Mouse (Mus musculus): ENCODE measurements around the gene Golga4. TPM values are rescaled to one million over a fixed set of nuclear protein-coding genes. Genes with fewer than 3 reads are reported as not detected.

The Golga4 gene
- 56.4 and 57.6 TPM in 2 replicates for total RNA-seq (2014; rRNA removed; ENCODE audit: low replicate concordance)
- polyA plus RNA-seq (2015; fragmentation: Nextera tagmentation; extraction: Ambion mirVana): 40.9 and 45.3 TPM in 2 replicates

DNA sequence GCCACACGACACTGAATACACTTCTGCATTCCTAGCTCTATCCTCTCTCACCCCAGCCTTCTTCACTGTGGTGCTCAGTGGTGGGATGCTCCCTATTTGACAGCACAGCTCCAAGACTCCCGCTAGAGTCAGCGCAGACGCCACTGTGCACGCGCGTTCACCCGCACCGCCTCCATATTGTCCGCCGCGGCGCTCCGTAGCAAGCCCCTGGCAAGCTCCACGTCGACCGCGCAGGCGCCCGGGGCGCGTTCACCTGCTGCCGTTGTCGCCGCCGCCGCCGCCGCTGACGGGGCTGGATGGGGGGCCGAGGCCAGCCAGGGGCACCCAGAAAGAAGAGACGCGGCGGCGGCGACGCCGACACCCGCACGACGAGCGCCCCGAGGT lies at the start of gene Golga4:
Gene Golga4, plus strand, starts transcription at position 248 of the 384 bp plus-strand sequence.
- under 1% methylated on average over 43 of the region's 43 CpGs for WGBS
- Histone ChIP-seq H3K36me3 (replicated peaks; ENCODE audit: control insufficient read depth, insufficient read depth, low read length) (no peaks in the 10 kb centered on the region), H3K4me2 (ENCODE audit: low read depth, low read length) (peak within 1 kb of the TSS; percentile 93), H3K27me3 (ENCODE audit: control insufficient read depth, insufficient read depth, low read length) (no peaks in the 10 kb centered on the region), H3K4me1 (ENCODE audit: control insufficient read depth, insufficient read depth) (peaks cover 31% of the 10 kb centered on the region), H3K4me3 (ENCODE audit: low read depth, low read length) (peak within 1 kb of the TSS; percentile 99), H3K9ac (replicated peaks; ENCODE audit: low read depth, low read length) (peak within 1 kb of the TSS; percentile 91), H3K27ac (ENCODE audit: low read depth) (peak within 1 kb of the TSS; percentile 84), H3K9me3 (replicated peaks; ENCODE audit: control insufficient read depth, low read length) (no peaks in the 10 kb centered on the region)
- ATAC-seq (ENCODE audit: insufficient read depth, low read depth): peak; percentile 92
- peak; percentile 83 for DNase-seq (ENCODE audit: low spot score)
- TF ChIP-seq EP300 (IDR thresholded peaks at IDR 0.05; ENCODE audit: low read depth) (no peak), CTCF (IDR thresholded peaks at IDR 0.05; ENCODE audit: low read depth) (no peak)

- H3K27ac ChIP-seq (ENCODE audit: low read depth): no peak overlapping the region
- no peak for ATAC-seq (ENCODE audit: insufficient read depth, low read depth)
- no peaks in the 10 kb centered on the region for H3K4me1 ChIP-seq (ENCODE audit: control insufficient read depth, insufficient read depth)
- no peak for DNase-seq (ENCODE audit: low spot score)
- H3K27me3 ChIP-seq (ENCODE audit: control insufficient read depth, insufficient read depth, low read length): no peaks in the 10 kb centered on the region
- no peaks in the 10 kb centered on the region for H3K36me3 ChIP-seq (replicated peaks; ENCODE audit: control insufficient read depth, insufficient read depth, low read length)
- H3K9ac ChIP-seq (replicated peaks; ENCODE audit: low read depth, low read length): no peak overlapping the region
- WGBS: 38% methylated on average over 6 of the region's 6 CpGs
- no peaks in the 10 kb centered on the region for H3K9me3 ChIP-seq (replicated peaks; ENCODE audit: control insufficient read depth, low read length)
- no peak overlapping the region for H3K4me3 ChIP-seq (ENCODE audit: low read depth, low read length)
- H3K4me2 ChIP-seq (ENCODE audit: low read depth, low read length): no peak overlapping the region
- TF ChIP-seq EP300 (IDR thresholded peaks at IDR 0.05; ENCODE audit: low read depth): no peak
- no peak for TF ChIP-seq CTCF (IDR thresholded peaks at IDR 0.05; ENCODE audit: low read depth)
These were observed 49.7 kb upstream of the Golga4 start for GRCm38 (mm10) chr9:118456405-118456804.

- no peak overlapping the region for H3K27ac ChIP-seq (ENCODE audit: low read depth)
- 0 out of 2 replicates have a peak, but pooled peaks cover 5% of the 10 kb centered on the region for H3K27me3 ChIP-seq (ENCODE audit: control insufficient read depth, insufficient read depth, low read length)
- TF ChIP-seq CTCF (IDR thresholded peaks at IDR 0.05; ENCODE audit: low read depth) (no peak), EP300 (IDR thresholded peaks at IDR 0.05; ENCODE audit: low read depth) (no peak)
- no peaks in the 10 kb centered on the region for H3K36me3 ChIP-seq (replicated peaks; ENCODE audit: control insufficient read depth, insufficient read depth, low read length)
- no peaks in the 10 kb centered on the region for H3K4me1 ChIP-seq (ENCODE audit: control insufficient read depth, insufficient read depth)
- no peak overlapping the region for H3K4me2 ChIP-seq (ENCODE audit: low read depth, low read length)
- H3K4me3 ChIP-seq (ENCODE audit: low read depth, low read length): no peak overlapping the region
- ATAC-seq (ENCODE audit: insufficient read depth, low read depth): no peak
- WGBS: 5% methylated on average over 5 of the region's 5 CpGs
- DNase-seq (ENCODE audit: low spot score): no peak
- no peaks in the 10 kb centered on the region for H3K9me3 ChIP-seq (replicated peaks; ENCODE audit: control insufficient read depth, low read length)
- no peak overlapping the region for H3K9ac ChIP-seq (replicated peaks; ENCODE audit: low read depth, low read length)
These were observed 48.0 kb upstream of the Golga4 start for GRCm38 (mm10) chr9:118458039-118458438.

DNA sequence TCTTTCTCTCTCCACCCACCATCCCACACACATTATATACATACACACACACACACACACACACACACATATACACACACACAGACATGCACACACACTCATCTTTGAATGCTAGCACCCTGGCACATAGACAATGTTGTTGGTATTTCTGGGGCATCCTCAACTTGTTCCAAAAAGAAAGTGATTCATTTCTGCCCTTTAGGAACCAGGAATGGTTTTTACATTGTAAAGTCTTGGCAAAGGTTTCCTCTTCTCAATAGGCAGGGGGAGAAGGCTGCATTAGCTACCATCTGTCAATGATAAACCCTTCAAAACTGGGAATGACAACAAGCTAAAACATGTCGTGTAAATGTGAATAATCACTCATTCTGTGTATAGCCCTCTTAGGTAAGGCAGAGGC lies 42.0 kb upstream of the Golga4 start:
- no peaks in the 10 kb centered on the region for H3K4me1 ChIP-seq (ENCODE audit: control insufficient read depth, insufficient read depth)
- H3K27ac ChIP-seq (ENCODE audit: low read depth): no peak overlapping the region
- H3K36me3 ChIP-seq (replicated peaks; ENCODE audit: control insufficient read depth, insufficient read depth, low read length): no peaks in the 10 kb centered on the region
- H3K9ac ChIP-seq (replicated peaks; ENCODE audit: low read depth, low read length): no peak overlapping the region
- DNase-seq (ENCODE audit: low spot score) (no peak), ATAC-seq (ENCODE audit: insufficient read depth, low read depth) (no peak)
- 62% methylated on average over 1 of the region's 1 CpGs for WGBS
- H3K4me3 ChIP-seq (ENCODE audit: low read depth, low read length): no peak overlapping the region
- no peaks in the 10 kb centered on the region for H3K9me3 ChIP-seq (replicated peaks; ENCODE audit: control insufficient read depth, low read length)
- no peak for TF ChIP-seq CTCF (IDR thresholded peaks at IDR 0.05; ENCODE audit: low read depth)
- TF ChIP-seq EP300 (IDR thresholded peaks at IDR 0.05; ENCODE audit: low read depth): no peak
- H3K4me2 ChIP-seq (ENCODE audit: low read depth, low read length): no peak overlapping the region
- peaks cover 34% of the 10 kb centered on the region for H3K27me3 ChIP-seq (ENCODE audit: control insufficient read depth, insufficient read depth, low read length)

DNA sequence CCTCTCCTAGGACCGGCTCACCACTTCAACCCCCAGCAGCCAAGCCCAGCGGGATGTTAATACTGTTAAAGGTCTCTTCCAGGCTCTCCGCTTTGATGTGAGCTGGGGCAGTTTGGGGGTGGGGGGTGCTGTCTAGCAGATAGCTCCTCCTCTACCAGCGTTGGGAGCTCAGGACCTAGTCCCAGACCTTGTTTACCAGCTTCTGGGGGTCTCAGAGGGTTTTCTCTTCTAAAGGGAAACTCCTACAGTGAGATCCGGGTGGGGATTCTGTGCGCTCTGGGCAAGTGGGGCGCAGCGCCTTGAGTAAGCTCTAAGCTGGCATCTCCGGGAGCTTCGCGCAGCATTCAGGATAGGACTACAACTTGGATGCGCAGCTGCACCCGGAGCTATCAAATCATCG lies 37.8 kb upstream of the Golga4 start:
- WGBS: 4% methylated on average over 14 of the region's 14 CpGs
- H3K4me3 ChIP-seq (ENCODE audit: low read depth, low read length): no peak overlapping the region
- peaks cover 60% of the 10 kb centered on the region for H3K27me3 ChIP-seq (ENCODE audit: control insufficient read depth, insufficient read depth, low read length)

GRCm38 (mm10) chr9:118469272-118469671 lies 36.8 kb upstream of the Golga4 start:
- H3K9ac ChIP-seq (replicated peaks; ENCODE audit: low read depth, low read length): no peak overlapping the region
- H3K4me3 ChIP-seq (ENCODE audit: low read depth, low read length): no peak overlapping the region
- no peak overlapping the region for H3K4me2 ChIP-seq (ENCODE audit: low read depth, low read length)
- TF ChIP-seq EP300 (IDR thresholded peaks at IDR 0.05; ENCODE audit: low read depth) (no peak), CTCF (IDR thresholded peaks at IDR 0.05; ENCODE audit: low read depth) (no peak)
- 15% methylated on average over 16 of the region's 16 CpGs for WGBS
- H3K27me3 ChIP-seq (ENCODE audit: control insufficient read depth, insufficient read depth, low read length): peaks cover 61% of the 10 kb centered on the region
- ATAC-seq (ENCODE audit: insufficient read depth, low read depth): no peak
- no peak overlapping the region for H3K27ac ChIP-seq (ENCODE audit: low read depth)
- no peaks in the 10 kb centered on the region for H3K4me1 ChIP-seq (ENCODE audit: control insufficient read depth, insufficient read depth)
- H3K36me3 ChIP-seq (replicated peaks; ENCODE audit: control insufficient read depth, insufficient read depth, low read length): no peaks in the 10 kb centered on the region
- no peaks in the 10 kb centered on the region for H3K9me3 ChIP-seq (replicated peaks; ENCODE audit: control insufficient read depth, low read length)
- no peak for DNase-seq (ENCODE audit: low spot score)

More for the DNA sequence above, 37.8 kb upstream of the Golga4 start:
- Histone ChIP-seq H3K9me3 (replicated peaks; ENCODE audit: control insufficient read depth, low read length) (no peaks in the 10 kb centered on the region), H3K9ac (replicated peaks; ENCODE audit: low read depth, low read length) (no peak overlapping the region), H3K4me2 (ENCODE audit: low read depth, low read length) (no peak overlapping the region), H3K27ac (ENCODE audit: low read depth) (no peak overlapping the region), H3K4me1 (ENCODE audit: control insufficient read depth, insufficient read depth) (no peaks in the 10 kb centered on the region), H3K36me3 (replicated peaks; ENCODE audit: control insufficient read depth, insufficient read depth, low read length) (no peaks in the 10 kb centered on the region)
- ATAC-seq (ENCODE audit: insufficient read depth, low read depth) (no peak), DNase-seq (ENCODE audit: low spot score) (no peak)
- TF ChIP-seq CTCF (IDR thresholded peaks at IDR 0.05; ENCODE audit: low read depth) (no peak), EP300 (IDR thresholded peaks at IDR 0.05; ENCODE audit: low read depth) (no peak)

Measured in heart, postnatal 0 days (tissue).